Mouse (Mus musculus): ENCODE measurements around the gene Cx3cl1.

DNA sequence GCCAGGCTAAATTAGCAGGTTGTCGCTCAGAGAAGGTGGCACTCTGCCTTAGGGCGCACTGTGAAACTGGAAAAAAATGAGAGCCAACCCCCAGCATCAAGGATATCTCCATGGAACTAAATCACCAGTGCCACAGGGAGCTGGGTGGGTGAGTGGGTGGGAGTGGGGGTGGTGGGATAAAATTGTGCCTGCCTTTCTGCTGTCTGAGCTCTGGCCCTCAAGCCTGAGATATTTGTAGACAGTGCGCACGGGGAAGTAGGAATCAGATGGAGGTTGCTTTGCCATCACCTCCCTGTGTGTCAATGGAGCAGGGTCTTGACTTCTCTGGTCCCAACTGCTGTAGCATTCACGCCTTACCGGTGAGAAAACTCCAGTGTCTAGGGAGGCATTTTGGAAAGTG, 1.2 kb downstream of the Cx3cl1 start:
- TF ChIP-seq POLR2A (IDR thresholded peaks at IDR 0.05; ENCODE audit: borderline replicate concordance, insufficient read depth, low read length) (no peak), CTCF (IDR thresholded peaks at IDR 0.05; ENCODE audit: borderline replicate concordance, insufficient read depth, low read depth, low read length) (no peak)

Data from cerebellum, adult 2 months (tissue).